Mouse (Mus musculus): ENCODE results near the gene Prpf38b. TPM values are rescaled to one million over a fixed set of nuclear protein-coding genes. Genes with fewer than 3 reads are reported as not detected.

The Prpf38b gene
- polyA plus RNA-seq, 1 experiment from 2014 or later: 69.1 TPM

DNA sequence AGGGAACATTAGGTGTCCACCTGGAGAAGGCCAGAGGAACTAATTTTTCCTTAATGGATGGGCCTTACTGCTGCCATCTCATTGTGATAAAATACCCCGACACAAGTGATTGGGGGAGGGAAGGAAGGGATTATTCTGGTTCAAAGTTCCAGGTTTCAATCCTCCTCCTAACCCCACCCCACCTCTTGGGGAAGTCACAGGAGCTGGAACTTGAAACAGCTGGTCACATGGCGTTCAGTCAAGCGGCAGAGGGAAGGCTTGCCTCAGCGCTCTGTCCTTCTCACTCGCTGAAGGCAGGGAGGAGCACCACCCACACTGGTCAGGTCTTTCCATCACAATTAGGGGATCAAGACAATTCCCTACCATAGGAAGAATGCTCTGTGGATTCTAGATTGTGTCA is 27.2 kb upstream of the Prpf38b start:
- no peak for ATAC-seq (replicated peaks; ENCODE audit: insufficient number of reproducible peaks, low FRiP score, low TSS enrichment, low read depth)
- H3K4me1 ChIP-seq (ENCODE audit: control insufficient read depth, insufficient read depth, low read length): no peaks in the 10 kb centered on the region
- no peaks in the 10 kb centered on the region for H3K27me3 ChIP-seq (ENCODE audit: control insufficient read depth, insufficient read depth, low read length)
- DNase-seq (ENCODE audit: low spot score): no peak
- no peaks in the 10 kb centered on the region for H3K36me3 ChIP-seq (replicated peaks; ENCODE audit: control insufficient read depth, insufficient read depth, low read depth, low read length)
- no peak overlapping the region for H3K9ac ChIP-seq (replicated peaks; ENCODE audit: low read length)
- no peak overlapping the region for H3K4me3 ChIP-seq (ENCODE audit: low read depth, low read length)
- no peak overlapping the region for H3K27ac ChIP-seq (replicated peaks; ENCODE audit: low read depth, low read length)
- WGBS: 92% methylated on average over 5 of the region's 5 CpGs
- no peaks in the 10 kb centered on the region for H3K9me3 ChIP-seq (replicated peaks; ENCODE audit: control insufficient read depth, low read length)
- H3K4me2 ChIP-seq (ENCODE audit: low read depth, low read length): no peak overlapping the region

DNA sequence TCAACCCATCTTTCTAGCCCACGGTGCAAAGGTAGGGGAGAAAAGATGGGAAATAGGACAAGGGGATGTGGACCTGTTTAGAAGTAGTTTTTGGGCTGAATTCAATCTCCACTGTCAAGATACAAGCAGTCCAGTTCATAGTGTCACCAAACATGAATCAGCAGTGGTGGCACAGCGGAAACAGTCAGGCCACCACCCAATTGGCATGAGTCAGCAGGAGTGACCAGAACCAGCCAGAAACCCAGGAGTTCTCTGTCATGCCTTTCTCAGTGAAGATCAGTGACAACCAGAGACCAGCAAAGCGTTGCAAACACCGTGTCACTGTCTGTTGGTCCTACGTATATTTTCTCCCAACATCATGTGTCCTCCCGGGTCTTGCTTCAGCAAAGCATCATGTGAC is 22.0 kb upstream of the Prpf38b start:
- Histone ChIP-seq H3K9ac (replicated peaks; ENCODE audit: low read length) (no peak overlapping the region), H3K27me3 (ENCODE audit: control insufficient read depth, insufficient read depth, low read length) (no peaks in the 10 kb centered on the region), H3K4me3 (ENCODE audit: low read depth, low read length) (no peak overlapping the region), H3K4me1 (ENCODE audit: control insufficient read depth, insufficient read depth, low read length) (no peaks in the 10 kb centered on the region), H3K4me2 (ENCODE audit: low read depth, low read length) (no peak overlapping the region), H3K27ac (replicated peaks; ENCODE audit: low read depth, low read length) (no peak overlapping the region), H3K36me3 (replicated peaks; ENCODE audit: control insufficient read depth, insufficient read depth, low read depth, low read length) (no peaks in the 10 kb centered on the region), H3K9me3 (replicated peaks; ENCODE audit: control insufficient read depth, low read length) (no peaks in the 10 kb centered on the region)
- DNase-seq (ENCODE audit: low spot score) (no peak), ATAC-seq (replicated peaks; ENCODE audit: insufficient number of reproducible peaks, low FRiP score, low TSS enrichment, low read depth) (no peak)
- WGBS: 91% methylated on average over 6 of the region's 6 CpGs

DNA sequence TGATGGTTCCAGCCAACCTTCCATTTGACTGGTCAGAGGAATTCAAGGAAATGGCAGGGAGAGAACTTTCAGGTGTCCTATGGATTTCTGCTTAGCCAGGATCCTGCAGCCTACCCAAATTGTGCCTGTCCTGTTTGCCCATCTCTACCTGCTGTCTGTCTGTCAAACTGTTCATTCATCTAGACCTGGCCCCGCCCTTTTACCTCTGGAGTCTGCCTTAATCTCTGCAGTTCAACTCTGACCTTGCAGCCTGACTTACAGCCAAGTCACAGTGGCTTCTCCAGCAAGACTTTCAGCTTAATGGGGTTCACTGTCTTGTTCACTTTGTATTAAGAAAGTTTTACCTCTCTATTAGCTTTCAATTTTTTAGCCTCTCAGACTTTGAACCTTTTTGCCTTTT is 14.8 kb upstream of the Prpf38b start:
- Histone ChIP-seq H3K9me3 (replicated peaks; ENCODE audit: control insufficient read depth, low read length) (no peaks in the 10 kb centered on the region), H3K4me1 (ENCODE audit: control insufficient read depth, insufficient read depth, low read length) (no peaks in the 10 kb centered on the region), H3K27ac (replicated peaks; ENCODE audit: low read depth, low read length) (no peak overlapping the region), H3K9ac (replicated peaks; ENCODE audit: low read length) (no peak overlapping the region), H3K4me2 (ENCODE audit: low read depth, low read length) (no peak overlapping the region), H3K27me3 (ENCODE audit: control insufficient read depth, insufficient read depth, low read length) (no peaks in the 10 kb centered on the region), H3K36me3 (replicated peaks; ENCODE audit: control insufficient read depth, insufficient read depth, low read depth, low read length) (no peaks in the 10 kb centered on the region), H3K4me3 (ENCODE audit: low read depth, low read length) (no peak overlapping the region)
- DNase-seq (ENCODE audit: low spot score) (no peak), ATAC-seq (replicated peaks; ENCODE audit: insufficient number of reproducible peaks, low FRiP score, low TSS enrichment, low read depth) (no peak)
- 61% methylated on average over 1 of the region's 1 CpGs for WGBS

DNA sequence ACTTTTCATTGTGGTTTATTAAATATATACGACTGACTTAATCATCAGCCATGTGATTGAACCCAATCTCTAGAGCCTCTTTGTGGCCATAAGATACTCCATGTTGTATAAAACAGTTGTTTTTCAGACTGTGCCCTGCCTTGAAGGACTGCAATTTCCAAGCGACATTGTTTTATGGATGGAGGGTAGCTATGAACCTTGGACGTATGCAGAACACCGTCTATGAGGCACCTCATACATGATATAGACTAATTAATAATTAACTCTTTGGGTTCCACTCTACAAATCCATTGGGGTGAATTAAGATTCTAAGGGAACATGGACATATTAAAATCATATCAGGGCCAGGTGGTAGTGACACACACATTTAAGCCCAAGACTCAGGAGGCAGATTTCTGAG is 14.2 kb upstream of the Prpf38b start:
- no peaks in the 10 kb centered on the region for H3K36me3 ChIP-seq (replicated peaks; ENCODE audit: control insufficient read depth, insufficient read depth, low read depth, low read length)
- H3K4me1 ChIP-seq (ENCODE audit: control insufficient read depth, insufficient read depth, low read length): no peaks in the 10 kb centered on the region
- ATAC-seq (replicated peaks; ENCODE audit: insufficient number of reproducible peaks, low FRiP score, low TSS enrichment, low read depth): no peak
- no peak overlapping the region for H3K4me3 ChIP-seq (ENCODE audit: low read depth, low read length)
- no peak overlapping the region for H3K9ac ChIP-seq (replicated peaks; ENCODE audit: low read length)
- no peak for DNase-seq (ENCODE audit: low spot score)
- no peaks in the 10 kb centered on the region for H3K9me3 ChIP-seq (replicated peaks; ENCODE audit: control insufficient read depth, low read length)
- WGBS: 93% methylated on average over 4 of the region's 4 CpGs
- no peak overlapping the region for H3K27ac ChIP-seq (replicated peaks; ENCODE audit: low read depth, low read length)
- no peak overlapping the region for H3K4me2 ChIP-seq (ENCODE audit: low read depth, low read length)
- H3K27me3 ChIP-seq (ENCODE audit: control insufficient read depth, insufficient read depth, low read length): no peaks in the 10 kb centered on the region

DNA sequence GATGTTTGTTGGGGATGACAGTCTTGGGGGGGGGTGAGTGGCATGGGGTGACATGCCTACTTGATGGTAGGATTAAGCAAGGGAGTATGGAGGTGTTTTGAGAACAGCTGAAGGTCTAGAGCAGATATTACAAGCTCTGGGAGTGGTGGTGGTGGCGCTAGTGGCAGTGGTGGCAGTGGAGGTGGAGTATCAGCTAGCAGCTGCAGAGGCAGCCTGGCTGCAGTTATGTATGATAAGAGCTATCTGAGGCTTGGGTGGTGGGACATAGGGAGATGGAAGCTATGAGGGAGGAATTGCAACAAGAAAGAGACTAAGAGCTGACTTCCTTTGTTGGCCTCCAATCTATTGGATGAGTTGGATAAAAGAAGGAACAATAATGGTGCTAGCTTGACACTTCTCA is 10.3 kb upstream of the Prpf38b start:
- 76% methylated on average over 1 of the region's 1 CpGs for WGBS
- no peak for DNase-seq (ENCODE audit: low spot score)
- Histone ChIP-seq H3K27me3 (ENCODE audit: control insufficient read depth, insufficient read depth, low read length) (no peaks in the 10 kb centered on the region), H3K36me3 (replicated peaks; ENCODE audit: control insufficient read depth, insufficient read depth, low read depth, low read length) (no peaks in the 10 kb centered on the region), H3K4me3 (ENCODE audit: low read depth, low read length) (no peak overlapping the region), H3K9ac (replicated peaks; ENCODE audit: low read length) (no peak overlapping the region), H3K4me1 (ENCODE audit: control insufficient read depth, insufficient read depth, low read length) (no peaks in the 10 kb centered on the region), H3K27ac (replicated peaks; ENCODE audit: low read depth, low read length) (no peak overlapping the region), H3K9me3 (replicated peaks; ENCODE audit: control insufficient read depth, low read length) (no peaks in the 10 kb centered on the region), H3K4me2 (ENCODE audit: low read depth, low read length) (no peak overlapping the region)
- ATAC-seq (replicated peaks; ENCODE audit: insufficient number of reproducible peaks, low FRiP score, low TSS enrichment, low read depth): no peak

DNA sequence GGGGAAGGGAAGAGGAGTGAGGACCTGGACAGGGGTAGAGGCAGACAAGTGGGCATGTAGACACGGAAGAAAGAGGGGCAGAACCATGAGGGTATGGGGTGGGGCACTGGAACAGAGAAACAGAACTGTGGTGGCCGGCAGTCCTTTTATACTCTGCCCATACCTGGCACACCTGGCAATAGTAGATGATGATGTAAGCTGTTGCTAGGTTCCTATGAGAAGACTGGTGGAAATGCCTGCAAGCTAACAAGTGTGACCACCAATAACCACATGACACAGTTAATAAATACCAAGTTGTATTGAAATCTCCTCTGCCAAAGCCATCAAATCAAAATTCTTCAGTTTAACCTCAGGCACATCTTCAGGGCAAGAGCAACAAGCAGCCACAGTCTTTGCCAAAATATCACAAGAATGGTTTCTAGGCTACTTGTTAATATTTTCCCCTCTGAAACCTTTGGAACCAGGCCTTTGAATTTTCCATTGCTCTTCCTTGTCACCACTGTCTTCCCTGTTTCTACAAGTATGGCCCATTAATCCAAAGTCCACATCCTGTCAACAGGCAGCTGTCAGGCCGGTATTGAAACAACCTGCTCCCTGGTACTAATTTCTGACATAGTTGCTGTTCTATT is 9.0 kb upstream of the Prpf38b start:
- DNase-seq (ENCODE audit: low spot score) (no peak), ATAC-seq (replicated peaks; ENCODE audit: insufficient number of reproducible peaks, low FRiP score, low TSS enrichment, low read depth) (no peak)
- no peak overlapping the region for H3K4me3 ChIP-seq (ENCODE audit: low read depth, low read length)
- no peaks in the 10 kb centered on the region for H3K9me3 ChIP-seq (replicated peaks; ENCODE audit: control insufficient read depth, low read length)
- no peaks in the 10 kb centered on the region for H3K27me3 ChIP-seq (ENCODE audit: control insufficient read depth, insufficient read depth, low read length)
- H3K36me3 ChIP-seq (replicated peaks; ENCODE audit: control insufficient read depth, insufficient read depth, low read depth, low read length): no peaks in the 10 kb centered on the region
- 88% methylated on average over 3 of the region's 3 CpGs for WGBS
- H3K4me2 ChIP-seq (ENCODE audit: low read depth, low read length): no peak overlapping the region
- H3K4me1 ChIP-seq (ENCODE audit: control insufficient read depth, insufficient read depth, low read length): no peaks in the 10 kb centered on the region
- H3K27ac ChIP-seq (replicated peaks; ENCODE audit: low read depth, low read length): no peak overlapping the region
- H3K9ac ChIP-seq (replicated peaks; ENCODE audit: low read length): no peak overlapping the region

DNA sequence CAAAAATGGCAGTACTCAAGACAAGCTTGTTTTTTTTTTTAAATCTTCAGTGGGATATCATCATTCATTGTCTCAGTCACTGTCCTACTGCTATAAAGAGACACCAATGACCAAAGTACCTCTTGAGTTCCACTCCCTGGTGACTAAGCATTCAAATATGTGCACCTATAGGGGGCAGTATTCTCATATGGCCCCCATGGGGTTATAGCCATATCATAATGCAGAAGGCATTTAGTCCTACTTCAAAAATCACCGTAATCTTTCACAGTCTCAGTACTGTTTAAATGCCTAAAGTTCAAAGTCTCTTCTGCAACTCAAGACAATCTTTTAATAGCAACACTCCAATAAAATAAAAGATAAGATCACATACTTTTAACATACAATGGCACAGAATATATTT is 7.3 kb upstream of the Prpf38b start:
- Histone ChIP-seq H3K9me3 (replicated peaks; ENCODE audit: control insufficient read depth, low read length) (no peaks in the 10 kb centered on the region), H3K4me2 (ENCODE audit: low read depth, low read length) (no peak overlapping the region), H3K4me1 (ENCODE audit: control insufficient read depth, insufficient read depth, low read length) (no peaks in the 10 kb centered on the region), H3K9ac (replicated peaks; ENCODE audit: low read length) (no peak overlapping the region), H3K4me3 (ENCODE audit: low read depth, low read length) (no peak overlapping the region), H3K36me3 (replicated peaks; ENCODE audit: control insufficient read depth, insufficient read depth, low read depth, low read length) (no peaks in the 10 kb centered on the region), H3K27me3 (ENCODE audit: control insufficient read depth, insufficient read depth, low read length) (no peaks in the 10 kb centered on the region), H3K27ac (replicated peaks; ENCODE audit: low read depth, low read length) (no peak overlapping the region)
- DNase-seq (ENCODE audit: low spot score) (no peak), ATAC-seq (replicated peaks; ENCODE audit: insufficient number of reproducible peaks, low FRiP score, low TSS enrichment, low read depth) (no peak)
- 98% methylated on average over 1 of the region's 1 CpGs for WGBS

DNA sequence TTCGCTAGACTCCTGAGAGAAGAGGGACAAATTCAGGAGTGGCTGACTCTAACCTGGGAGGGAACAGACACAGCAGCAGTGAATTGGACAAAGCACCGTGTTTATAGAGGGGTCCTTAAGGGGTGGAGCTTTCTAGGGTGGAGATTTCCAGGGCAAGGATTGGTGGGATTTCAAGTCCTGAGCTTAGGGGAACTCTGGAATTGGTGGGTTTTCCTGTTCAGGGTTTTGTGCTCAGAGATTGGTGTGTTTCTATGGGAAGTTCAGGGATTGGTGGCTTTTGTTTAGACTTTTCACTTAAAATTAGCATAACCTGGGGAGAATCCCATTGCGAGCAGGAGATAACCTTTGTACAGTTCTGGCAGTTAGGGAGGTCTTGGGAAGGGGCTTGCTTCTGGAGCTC is 6.5 kb upstream of the Prpf38b start:
- Histone ChIP-seq H3K9ac (replicated peaks; ENCODE audit: low read length) (no peak overlapping the region), H3K4me1 (ENCODE audit: control insufficient read depth, insufficient read depth, low read length) (no peaks in the 10 kb centered on the region), H3K27me3 (ENCODE audit: control insufficient read depth, insufficient read depth, low read length) (no peaks in the 10 kb centered on the region), H3K4me3 (ENCODE audit: low read depth, low read length) (no peak overlapping the region), H3K9me3 (replicated peaks; ENCODE audit: control insufficient read depth, low read length) (no peaks in the 10 kb centered on the region), H3K27ac (replicated peaks; ENCODE audit: low read depth, low read length) (no peak overlapping the region), H3K36me3 (replicated peaks; ENCODE audit: control insufficient read depth, insufficient read depth, low read depth, low read length) (no peaks in the 10 kb centered on the region), H3K4me2 (ENCODE audit: low read depth, low read length) (no peak overlapping the region)
- no peak for DNase-seq (ENCODE audit: low spot score)
- no peak for ATAC-seq (replicated peaks; ENCODE audit: insufficient number of reproducible peaks, low FRiP score, low TSS enrichment, low read depth)
- whole genome bisulfite sequencing: 69% methylated on average over 3 of the region's 3 CpGs
